Mouse (Mus musculus): ENCODE measurements around the gene Crhr1. TPM values are rescaled to one million over a fixed set of nuclear protein-coding genes. Genes with fewer than 3 reads are reported as not detected.

Gene Crhr1
- total and polyA plus RNA-seq, 3 experiments, result not detected

DNA sequence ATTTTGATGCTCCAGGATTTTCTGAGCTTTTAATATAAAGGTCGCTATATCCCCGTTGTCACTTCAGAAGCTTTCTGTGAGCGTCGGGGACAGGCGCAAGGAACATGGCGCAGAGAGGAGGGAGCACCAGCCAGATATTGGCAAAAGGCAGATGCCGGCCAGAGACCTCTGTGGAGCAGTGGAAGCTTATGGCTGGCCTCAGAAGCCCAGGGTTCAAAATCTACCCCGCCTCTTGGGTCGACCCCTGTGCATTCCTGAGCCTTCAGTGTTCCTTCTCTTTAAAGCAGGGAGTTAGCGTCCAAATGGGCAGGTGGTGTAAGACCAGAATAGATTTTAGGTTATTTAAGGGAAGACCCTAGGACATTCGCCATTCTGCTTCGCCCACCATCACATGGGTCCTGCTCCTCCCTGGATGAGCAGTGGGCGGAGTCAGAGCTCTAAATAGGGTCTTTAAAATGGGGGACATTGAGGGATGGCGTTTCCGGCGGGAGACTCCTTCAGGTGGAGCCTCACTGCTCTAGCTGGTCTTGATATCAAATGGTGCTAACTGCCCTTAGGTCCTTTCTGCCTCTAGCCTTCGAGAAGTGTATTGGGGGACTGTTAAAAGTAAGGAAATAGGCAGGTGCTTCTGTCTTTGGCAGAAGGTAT is 25.7 kb downstream of the Crhr1 start:
- in situ Hi-C loops (cut with MboI; ENCODE audit: low pct_ligation_motif_present, low pct_unique_long_range_greater_than_20kb, low sequenced_read_pairs) (no loop called here), dilution Hi-C loops (cut with MboI; ENCODE audit: extremely low pct_ligation_motif_present, extremely low pct_unique_long_range_greater_than_20kb, low sequenced_read_pairs) (no loop called here)
- no peak overlapping the region for H3K27ac ChIP-seq (ENCODE audit: insufficient read depth, low read depth)
- no peak overlapping the region for H3K4me2 ChIP-seq (ENCODE audit: insufficient read depth, low read depth, poor library complexity, severe bottlenecking)
- no peak overlapping the region for H3K9ac ChIP-seq (ENCODE audit: insufficient read depth, low read depth)
- H3K4me1 ChIP-seq (ENCODE audit: control insufficient read depth in 1 of 2, insufficient read depth in 2 of 2), result peaks cover 6 to 34% of the 10 kb centered on the region in 2 experiments
- no peaks in the 10 kb centered on the region for H3K9me3 ChIP-seq (replicated peaks; ENCODE audit: low read length)
- TF ChIP-seq PAX5 (IDR thresholded peaks at IDR 0.05; ENCODE audit: low read length), result no peak
- TF ChIP-seq MAFK (IDR thresholded peaks at IDR 0.05; ENCODE audit: insufficient replicate concordance, low read length), result no peak
- no peak for TF ChIP-seq JUND (conservative IDR thresholded peaks at IDR 0.05; ENCODE audit: low read depth, low read length)
- no peak for TF ChIP-seq NELFE (IDR thresholded peaks at IDR 0.05; ENCODE audit: low read depth, low read length)
- TF ChIP-seq IRF4 (IDR thresholded peaks at IDR 0.05; ENCODE audit: low read depth, low read length), result no peak
- no peak for TF ChIP-seq ZKSCAN1 (IDR thresholded peaks at IDR 0.05; ENCODE audit: borderline replicate concordance, low read depth, low read length)
- no peak for TF ChIP-seq USF1 (IDR thresholded peaks at IDR 0.05; ENCODE audit: low read depth, low read length)
- TF ChIP-seq MAX (IDR thresholded peaks at IDR 0.05; ENCODE audit: low read length), result no peak
- no peak for TF ChIP-seq SMC3 (IDR thresholded peaks at IDR 0.05; ENCODE audit: low read depth, low read length)
- no peak for TF ChIP-seq TCF12 (IDR thresholded peaks at IDR 0.05; ENCODE audit: low read depth, low read length)
- TF ChIP-seq ZNF384 (IDR thresholded peaks at IDR 0.05; ENCODE audit: low read depth, low read length), result no peak
- TF ChIP-seq E2F4 (IDR thresholded peaks at IDR 0.05; ENCODE audit: insufficient replicate concordance, low read depth, low read length), result no peak
- H3K27me3 ChIP-seq (replicated peaks), result peaks cover 4% of the 10 kb centered on the region
- no peak overlapping the region for H3K4me3 ChIP-seq (replicated peaks in 1 of 3; ENCODE audit: low read depth in 2 of 3, low read length in 2 of 3, poor library complexity in 1 of 3)
- no peak for DNase-seq (ENCODE audit: extremely low read depth)
- H3K36me3 ChIP-seq (replicated peaks in 1 of 2; ENCODE audit: control insufficient read depth in 1 of 2, insufficient read depth in 1 of 2, low read length in 1 of 2), result no peaks in the 10 kb centered on the region
- no peaks in the 10 kb centered on the region for H3K79me2 ChIP-seq (replicated peaks; ENCODE audit: control insufficient read depth, extremely low read depth, insufficient read depth, poor library complexity, severe bottlenecking)

GRCm38 (mm10) chr11:104159769-104160272 is 27.2 kb downstream of the Crhr1 start:
- DNase-seq (ENCODE audit: extremely low read depth), result peak; percentile 51
- in situ Hi-C loops (cut with MboI; ENCODE audit: low pct_ligation_motif_present, low pct_unique_long_range_greater_than_20kb, low sequenced_read_pairs) (loop anchor here (5.0 kb wide), 1 partner anchor 148 kb away; no protein-coding TSS in a partner anchor), dilution Hi-C loops (cut with MboI; ENCODE audit: extremely low pct_ligation_motif_present, extremely low pct_unique_long_range_greater_than_20kb, low sequenced_read_pairs) (no loop called here)
- Histone ChIP-seq H3K4me2 (ENCODE audit: insufficient read depth, low read depth, poor library complexity, severe bottlenecking) (no peak overlapping the region), H3K36me3 (replicated peaks in 1 of 2; ENCODE audit: control insufficient read depth in 1 of 2, insufficient read depth in 1 of 2, low read length in 1 of 2) (no peaks in the 10 kb centered on the region), H3K4me1 (ENCODE audit: control insufficient read depth in 1 of 2, insufficient read depth in 2 of 2) (peaks cover 19 to 49% of the 10 kb centered on the region in 2 experiments), H3K27ac (ENCODE audit: insufficient read depth, low read depth) (no peak overlapping the region), H3K27me3 (replicated peaks) (peaks cover 1% of the 10 kb centered on the region), H3K9me3 (replicated peaks; ENCODE audit: low read length) (no peaks in the 10 kb centered on the region), H3K79me2 (replicated peaks; ENCODE audit: control insufficient read depth, extremely low read depth, insufficient read depth, poor library complexity, severe bottlenecking) (no peaks in the 10 kb centered on the region), H3K9ac (ENCODE audit: insufficient read depth, low read depth) (no peak overlapping the region), H3K4me3 (replicated peaks in 1 of 3; ENCODE audit: low read depth in 2 of 3, low read length in 2 of 3, poor library complexity in 1 of 3) (no peak overlapping the region)
- TF ChIP-seq USF2 (conservative IDR thresholded peaks at IDR 0.05; ENCODE audit: low read depth, low read length) (peak; percentile 57), ETS1 (conservative IDR thresholded peaks at IDR 0.05; ENCODE audit: low read depth, low read length) (peak; percentile 40; the same call in 1 of the 2 replicates), ZC3H11A (IDR thresholded peaks at IDR 0.05; ENCODE audit: low read depth, low read length) (no peak), USF1 (IDR thresholded peaks at IDR 0.05; ENCODE audit: low read depth, low read length) (peak; percentile 60), POLR2A (IDR thresholded peaks at IDR 0.05; ENCODE audit: low read depth, low read length) (no peak), MYC (IDR thresholded peaks at IDR 0.05; ENCODE audit: low read depth, low read length) (no peak), BHLHE40 (IDR thresholded peaks at IDR 0.05; ENCODE audit: low read depth, low read length) (peak; percentile 44), CHD1 (IDR thresholded peaks at IDR 0.05; ENCODE audit: low read depth, low read length) (no peak), ZMIZ1 (IDR thresholded peaks at IDR 0.05; ENCODE audit: low read depth, low read length) (no peak), JUND (conservative IDR thresholded peaks at IDR 0.05; ENCODE audit: low read depth, low read length) (no peak), EP300 (IDR thresholded peaks at IDR 0.05; ENCODE audit: low read length) (0 out of 2 replicates have a peak, but pooled peaks have one; percentile 9), GABPA (IDR thresholded peaks at IDR 0.05; ENCODE audit: insufficient replicate concordance, low read depth, low read length) (no peak), MAX (IDR thresholded peaks at IDR 0.05; ENCODE audit: low read length) (peak; percentile 53), KAT2A (IDR thresholded peaks at IDR 0.05; ENCODE audit: insufficient replicate concordance, low read length) (no peak), CHD2 (IDR thresholded peaks at IDR 0.05; ENCODE audit: low read length) (no peak), SMC3 (IDR thresholded peaks at IDR 0.05; ENCODE audit: low read depth, low read length) (no peak), E2F4 (IDR thresholded peaks at IDR 0.05; ENCODE audit: insufficient replicate concordance, low read depth, low read length) (no peak)
